Mouse (Mus musculus) heart, embryonic 11.5 days (tissue): ENCODE measurements around the gene Lmbr1l. TPM values are rescaled to one million over a fixed set of nuclear protein-coding genes. Genes with fewer than 3 reads are reported as not detected.
A peak's percentile ranks its signal among the peaks of the same experiment; 100 is the strongest.
"Not testable (repeated sequence)": the region's sequence is repeated elsewhere in the genome, so short reads cannot be mapped to it uniquely, and the experiment has no call there.

ENCODE experiments used
- ATAC-seq: fragments of 200-750 bp; cut with Nextera tagmentation; replicated peaks from 2 replicates; pipeline ENCODE4 v1.8.0; 2017; ENCODE audit warnings: moderate library complexity; ENCODE audit not compliant: insufficient number of reproducible peaks, low FRiP score, low TSS enrichment
- H3K27ac ChIP-seq: fragments of 300-500 bp; sonication (generic); 2 replicates; pipeline ENCODE4 v1.5.1; 2014; ENCODE audit warnings: mild to moderate bottlenecking, low read depth, low read length
- H3K27me3 ChIP-seq: fragments of 300-500 bp; sonication (generic); 2 replicates; pipeline ENCODE4 v1.6.1; 2014; ENCODE audit warnings: mild to moderate bottlenecking, low read length, mixed read lengths; ENCODE audit not compliant: control insufficient read depth, insufficient read depth
- H3K36me3 ChIP-seq: fragments of 300-500 bp; sonication (generic); 2 replicates; pipeline ENCODE4 v1.6.1; 2014; ENCODE audit warnings: mild to moderate bottlenecking, low read length, moderate library complexity, mixed read lengths; ENCODE audit not compliant: control insufficient read depth, insufficient read depth
- H3K4me1 ChIP-seq: fragments of 300-500 bp; sonication (generic); 2 replicates; pipeline ENCODE4 v1.6.1; 2014; ENCODE audit warnings: low read length; ENCODE audit not compliant: control insufficient read depth, insufficient read depth
- H3K4me2 ChIP-seq: fragments of 300-500 bp; sonication (generic); 2 replicates; pipeline ENCODE4 v1.6.1; 2014; ENCODE audit warnings: mild to moderate bottlenecking, moderate library complexity
- H3K4me3 ChIP-seq: fragments of 300-500 bp; sonication (generic); 2 replicates; pipeline ENCODE4 v1.5.1; 2014; ENCODE audit warnings: low read depth, low read length
- H3K9ac ChIP-seq: fragments of 300-500 bp; sonication (generic); 2 replicates; pipeline ENCODE4 v1.6.1; 2014; ENCODE audit warnings: mild to moderate bottlenecking, low read depth, low read length, moderate library complexity
- H3K9me3 ChIP-seq: fragments of 300-500 bp; sonication (generic); replicated peaks from 2 replicates; pipeline ENCODE4 v1.6.1; 2016; ENCODE audit warnings: low read length; ENCODE audit not compliant: control insufficient read depth
- WGBS: fragments of 180-500 bp; shearing (Covaris S2); extraction: QIAGEN DNeasy Blood & Tissue Kit; methylation state at CpG from one replicate; pipeline ENCODE4 v1.1.7; 2014; ENCODE audit not compliant: insufficient replicate concordance; 5-methylcytosine and 5-hydroxymethylcytosine counted together
- polyA plus RNA-seq: library from polyadenylated mRNA; unstranded; fragments of >200 nt; fragmentation: Nextera tagmentation; extraction: Ambion mirVana; gene quantifications from 2 replicates; pipeline ENCODE4 v1.2.1, GENCODE M21; 2014

Lmbr1l gene
- polyA plus RNA-seq, 1 experiment from 2014 or later = 5.7 TPM

GRCm38 (mm10) chr15:98918499-98918895, 466 bp upstream of the Lmbr1l start:
- Histone ChIP-seq H3K27ac (peak overlapping the region; percentile 62), H3K4me2 (peak overlapping the region; percentile 84), H3K4me3 (peak overlapping the region; percentile 93), H3K4me1 (peaks cover 12% of the 10 kb centered on the region), H3K9ac (peak overlapping the region; percentile 66)
- not testable (repeated sequence) for ATAC-seq, H3K9me3 ChIP-seq, H3K36me3 ChIP-seq, H3K27me3 ChIP-seq
- WGBS = 22% methylated on average over 8 of the region's 8 CpGs

GRCm38 (mm10) chr15:98917091-98917490, 940 bp downstream of the Lmbr1l start:
- no peaks in the 10 kb centered on the region for H3K27me3 ChIP-seq
- H3K9me3 ChIP-seq = no peaks in the 10 kb centered on the region
- H3K4me2 ChIP-seq = peak overlapping the region; percentile 84
- H3K4me1 ChIP-seq = peaks cover 12% of the 10 kb centered on the region
- peak overlapping the region; percentile 91 for H3K27ac ChIP-seq
- H3K9ac ChIP-seq = peak overlapping the region; percentile 89
- no peak for ATAC-seq
- H3K4me3 ChIP-seq = peak overlapping the region; percentile 93
- under 1% methylated on average over 14 of the region's 14 CpGs for WGBS
- H3K36me3 ChIP-seq = peaks cover 4% of the 10 kb centered on the region

DNA sequence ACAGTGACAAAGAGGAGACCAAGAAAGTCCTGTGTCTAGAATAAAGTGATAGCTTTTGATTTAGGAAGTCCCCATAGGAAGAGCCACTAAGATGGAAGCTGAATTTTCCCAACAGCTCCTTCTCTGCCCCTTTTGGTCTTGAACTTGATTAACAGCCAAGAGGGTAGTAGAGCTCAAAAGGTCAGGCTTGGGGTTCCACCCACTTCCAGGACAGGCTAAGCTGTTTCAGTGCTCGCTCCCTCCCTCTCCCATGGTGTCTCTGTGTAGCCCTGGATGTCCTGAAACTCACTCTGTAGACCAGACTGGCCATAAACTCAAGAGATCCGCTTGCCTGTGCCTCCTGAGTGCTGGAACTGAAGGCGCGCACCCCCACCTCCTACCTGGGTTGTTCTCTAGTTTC, 2.0 kb downstream of the Lmbr1l start:
- 0 out of 2 replicates have a peak overlapping the region, but pooled peaks have one; percentile 93 for H3K4me3 ChIP-seq

GRCm38 (mm10) chr15:98914903-98915302, 3.1 kb downstream of the Lmbr1l start:
- no peak overlapping the region for H3K4me2 ChIP-seq
- no peaks in the 10 kb centered on the region for H3K9me3 ChIP-seq
- H3K9ac ChIP-seq = no peak overlapping the region
- H3K27ac ChIP-seq = no peak overlapping the region
- H3K4me3 ChIP-seq = no peak overlapping the region
- no peak for ATAC-seq
- 88% methylated on average over 6 of the region's 6 CpGs for WGBS
- H3K27me3 ChIP-seq = no peaks in the 10 kb centered on the region
- peaks cover 13% of the 10 kb centered on the region for H3K36me3 ChIP-seq
- peaks cover 12% of the 10 kb centered on the region for H3K4me1 ChIP-seq

More for the DNA sequence above, 2.0 kb downstream of the Lmbr1l start:
- H3K27ac ChIP-seq = no peak overlapping the region
- ATAC-seq = no peak
- no peaks in the 10 kb centered on the region for H3K27me3 ChIP-seq
- H3K9ac ChIP-seq = no peak overlapping the region
- peak overlapping the region; percentile 84; the same call in 1 of the 2 replicates for H3K4me2 ChIP-seq
- H3K4me1 ChIP-seq = peaks cover 12% of the 10 kb centered on the region
- H3K9me3 ChIP-seq = no peaks in the 10 kb centered on the region
- peaks cover 12% of the 10 kb centered on the region for H3K36me3 ChIP-seq
- WGBS = 84% methylated on average over 4 of the region's 4 CpGs

DNA sequence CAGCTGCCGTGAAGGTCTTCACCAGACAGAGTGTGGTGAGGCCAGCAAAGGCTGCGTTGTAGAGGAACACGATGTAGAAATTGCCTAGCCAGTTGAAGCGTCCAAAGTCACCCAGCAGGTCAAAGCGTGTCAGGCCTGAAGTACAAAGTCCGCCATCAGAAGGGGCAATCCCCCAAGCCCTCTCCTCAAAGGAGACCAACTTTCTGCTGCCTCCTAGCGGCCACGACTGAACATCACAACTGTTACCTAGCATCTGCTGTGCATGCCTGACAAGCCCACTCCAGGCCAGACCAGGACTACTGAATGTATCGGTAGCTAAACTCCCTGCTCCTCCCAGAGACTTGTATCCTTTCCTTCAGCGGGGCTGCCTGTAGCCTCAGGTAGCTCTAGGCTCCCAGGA, 13.3 kb downstream of the Lmbr1l start:
- Histone ChIP-seq H3K9ac (no peak overlapping the region), H3K4me1 (no peaks in the 10 kb centered on the region), H3K36me3 (peaks cover 22% of the 10 kb centered on the region), H3K4me3 (no peak overlapping the region), H3K4me2 (no peak overlapping the region), H3K9me3 (no peaks in the 10 kb centered on the region), H3K27ac (no peak overlapping the region), H3K27me3 (no peaks in the 10 kb centered on the region)
- WGBS = 31% methylated on average over 10 of the region's 10 CpGs
- ATAC-seq = no peak

DNA sequence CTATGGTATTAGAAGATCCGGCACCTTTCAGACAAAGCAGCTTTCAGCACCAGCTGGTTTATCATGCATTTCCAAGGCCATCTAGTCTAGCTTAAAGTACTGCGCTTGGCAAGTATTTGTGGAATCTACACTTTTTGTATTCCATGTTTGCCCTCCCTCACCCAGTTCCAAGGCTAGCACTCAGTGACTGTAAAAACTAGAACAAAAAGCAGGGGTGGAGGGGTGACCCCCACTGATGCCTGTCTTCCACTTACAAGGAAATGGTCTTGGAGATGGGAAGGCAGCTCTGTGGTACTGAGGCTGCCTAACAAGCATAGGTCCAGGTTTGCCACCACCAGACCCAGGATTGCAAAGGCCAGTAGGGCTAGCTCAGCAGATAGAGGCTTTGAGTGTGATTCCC, 15.4 kb downstream of the Lmbr1l start:
- Histone ChIP-seq H3K4me3 (no peak overlapping the region), H3K9me3 (no peaks in the 10 kb centered on the region), H3K4me2 (no peak overlapping the region), H3K27me3 (peaks cover 18% of the 10 kb centered on the region), H3K36me3 (peaks cover 16% of the 10 kb centered on the region), H3K4me1 (peaks cover 11% of the 10 kb centered on the region), H3K27ac (no peak overlapping the region), H3K9ac (no peak overlapping the region)
- ATAC-seq = no peak
- WGBS = 81% methylated on average over 2 of the region's 2 CpGs

GRCm38 (mm10) chr15:98901530-98901929, 16.5 kb downstream of the Lmbr1l start:
- H3K27ac ChIP-seq = no peak overlapping the region
- no peaks in the 10 kb centered on the region for H3K9me3 ChIP-seq
- peaks cover 28% of the 10 kb centered on the region for H3K27me3 ChIP-seq
- H3K4me3 ChIP-seq = no peak overlapping the region
- H3K4me2 ChIP-seq = no peak overlapping the region
- no peak overlapping the region for H3K9ac ChIP-seq
- WGBS = 57% methylated on average over 1 of the region's 1 CpGs
- peaks cover 13% of the 10 kb centered on the region for H3K36me3 ChIP-seq
- no peak for ATAC-seq
- peaks cover 19% of the 10 kb centered on the region for H3K4me1 ChIP-seq

DNA sequence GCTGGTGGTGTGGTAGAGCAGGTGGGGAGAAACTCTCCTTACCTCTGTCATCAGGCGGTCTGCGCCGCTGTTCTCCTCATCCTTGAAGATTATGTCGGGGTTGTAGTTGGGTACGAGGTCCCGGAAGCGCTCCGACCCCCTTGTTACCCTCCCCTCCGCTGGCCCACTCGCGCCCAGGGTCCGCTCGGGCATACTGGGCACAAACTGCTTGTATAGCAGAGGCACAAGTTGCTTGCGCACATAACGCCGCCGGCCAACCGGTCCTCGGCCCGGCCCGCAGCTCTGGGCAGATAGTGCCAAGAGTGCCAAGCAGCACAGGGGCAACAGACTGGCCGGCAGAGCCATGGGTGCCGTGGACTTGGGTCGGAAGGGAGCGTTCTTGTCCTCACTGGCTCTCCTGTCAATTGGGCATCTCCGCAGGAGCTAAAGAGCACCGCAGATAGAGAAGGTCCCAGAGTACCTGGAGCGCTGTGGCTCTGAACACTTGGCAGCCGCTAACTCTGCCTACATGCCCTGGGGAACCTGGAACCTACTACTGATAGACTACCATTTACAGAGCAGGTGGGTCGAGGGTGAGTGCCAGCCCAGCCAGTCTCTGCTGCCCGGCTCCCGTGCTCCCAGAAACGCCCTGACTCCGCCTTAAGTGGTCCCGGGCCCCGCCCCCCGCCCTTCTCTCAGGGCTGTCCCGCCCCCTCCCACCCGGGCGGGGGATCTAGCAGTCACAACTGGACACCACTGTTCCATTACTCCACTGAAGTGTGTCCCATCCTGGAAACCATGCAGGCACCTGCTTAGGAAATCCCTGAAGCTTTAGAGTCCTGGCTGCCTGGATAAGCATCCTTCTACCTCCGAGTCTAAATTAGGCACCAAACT, 19.9 kb downstream of the Lmbr1l start, which contains the start of gene Dhh:
Dhh (minus strand) TSS at position 613 of the 873 bp plus-strand sequence.
- WGBS = under 1% methylated on average over 41 of the region's 41 CpGs
- H3K27ac ChIP-seq = peak within 1 kb of the TSS; percentile 87
- peak within 1 kb of the TSS; percentile 42 for H3K4me3 ChIP-seq
- peaks cover 58% of the 10 kb centered on the region for H3K27me3 ChIP-seq
- H3K36me3 ChIP-seq = peaks cover 3% of the 10 kb centered on the region
- H3K4me2 ChIP-seq = peak within 1 kb of the TSS; percentile 100
- peak within 1 kb of the TSS; percentile 22; the same call in 1 of the 2 replicates for H3K9ac ChIP-seq
- H3K9me3 ChIP-seq = no peaks in the 10 kb centered on the region
- ATAC-seq = peak; percentile 23; the same call in 1 of the 2 replicates
- peaks cover 48% of the 10 kb centered on the region for H3K4me1 ChIP-seq
